Mouse (Mus musculus): ENCODE results near the gene Bloc1s5.

GRCm38 (mm10) chr13:38614298-38614697 is 20.6 kb downstream of the Bloc1s5 start:
- TF ChIP-seq CTCF (IDR thresholded peaks at IDR 0.05; ENCODE audit: insufficient read depth, low read length), result no peak
- TF ChIP-seq POLR2A (IDR thresholded peaks at IDR 0.05; ENCODE audit: borderline replicate concordance, extremely low read depth, low read depth, low read length), result no peak

Measured in lung, adult 2 months (tissue).